Mouse (Mus musculus) liver, embryonic 11.5 days (tissue): ENCODE measurements around the gene Dusp3. TPM values are rescaled to one million over a fixed set of nuclear protein-coding genes. Genes with fewer than 3 reads are reported as not detected.
A peak's percentile ranks its signal among the peaks of the same experiment; 100 is the strongest.

Experiments used
- ATAC-seq: fragments of 200-750 bp; cut with Nextera tagmentation; replicated peaks from 2 replicates; pipeline ENCODE4 v1.8.0; 2017; ENCODE audit warnings: moderate number of reproducible peaks, mild to moderate bottlenecking, moderate TSS enrichment, moderate library complexity; ENCODE audit not compliant: low FRiP score
- DNase-seq: peaks from one replicate; pipeline ENCODE4 v3.0.0-alpha.2; 2017; ENCODE audit warnings: low spot score
- H3K27ac ChIP-seq: fragments of 300-500 bp; sonication (generic); 2 replicates; pipeline ENCODE4 v1.5.1; 2014; ENCODE audit warnings: mild to moderate bottlenecking, low read depth, low read length, control low read depth
- H3K27me3 ChIP-seq: fragments of 300-500 bp; sonication (generic); replicated peaks from 2 replicates; pipeline ENCODE4 v1.6.1; 2014; ENCODE audit warnings: low read length, mixed read lengths; ENCODE audit not compliant: control insufficient read depth, insufficient read depth
- H3K36me3 ChIP-seq: fragments of 300-500 bp; sonication (generic); 2 replicates; pipeline ENCODE4 v1.6.1; 2014; ENCODE audit warnings: mild to moderate bottlenecking, low read length, moderate library complexity, mixed read lengths; ENCODE audit not compliant: control insufficient read depth, insufficient read depth
- H3K4me1 ChIP-seq: fragments of 300-500 bp; sonication (generic); replicated peaks from 2 replicates; pipeline ENCODE4 v1.6.1; 2014; ENCODE audit warnings: low read length, mixed read lengths; ENCODE audit not compliant: control insufficient read depth, insufficient read depth
- H3K4me2 ChIP-seq: fragments of 300-500 bp; sonication (generic); 2 replicates; pipeline ENCODE4 v1.6.1; 2014; ENCODE audit warnings: mild to moderate bottlenecking, control low read depth, moderate library complexity
- H3K4me3 ChIP-seq: fragments of 300-500 bp; sonication (generic); 2 replicates; pipeline ENCODE4 v1.5.1; 2014; ENCODE audit warnings: low read depth, low read length, control low read depth
- H3K9ac ChIP-seq: fragments of 300-500 bp; sonication (generic); 2 replicates; pipeline ENCODE4 v1.6.1; 2014; ENCODE audit warnings: low read depth, low read length, control low read depth
- H3K9me3 ChIP-seq: fragments of 300-500 bp; sonication (generic); 2 replicates; pipeline ENCODE4 v1.6.1; 2016; ENCODE audit warnings: low read length, inconsistent platforms, mixed read lengths; ENCODE audit not compliant: control insufficient read depth
- WGBS: fragments of 180-500 bp; shearing (Covaris S2); extraction: QIAGEN DNeasy Blood & Tissue Kit; methylation state at CpG from one replicate; pipeline ENCODE4 v1.1.7; 2014; 5-methylcytosine and 5-hydroxymethylcytosine counted together
- polyA plus RNA-seq: library from polyadenylated mRNA; unstranded; fragments of >200 nt; fragmentation: Nextera tagmentation; extraction: Ambion mirVana; gene quantifications from 2 replicates; pipeline ENCODE4 v1.2.1, GENCODE M21; 2014

Dusp3 gene
- polyA plus RNA-seq, 1 experiment from 2014 or later: 21.2 TPM

- H3K4me2 ChIP-seq: no peak overlapping the region
- H3K4me1 ChIP-seq: no peaks in the 10 kb centered on the region
- no peak overlapping the region for H3K27ac ChIP-seq
- WGBS: 71% methylated on average over 9 of the region's 9 CpGs
- H3K36me3 ChIP-seq: no peaks in the 10 kb centered on the region
- H3K9ac ChIP-seq: no peak overlapping the region
- ATAC-seq: no peak
- no peak overlapping the region for H3K4me3 ChIP-seq
- H3K27me3 ChIP-seq: no peaks in the 10 kb centered on the region
- no peaks in the 10 kb centered on the region for H3K9me3 ChIP-seq
- DNase-seq: no peak
Observed at GRCm38 (mm10) chr11:102006271-102006670, 19.5 kb upstream of the Dusp3 start.

GRCm38 (mm10) chr11:102004251-102004650 lies 17.4 kb upstream of the Dusp3 start:
- no peaks in the 10 kb centered on the region for H3K36me3 ChIP-seq
- WGBS: 83% methylated on average over 8 of the region's 8 CpGs
- ATAC-seq (no peak), DNase-seq (no peak)
- no peak overlapping the region for H3K4me3 ChIP-seq
- no peak overlapping the region for H3K9ac ChIP-seq
- no peak overlapping the region for H3K4me2 ChIP-seq
- no peaks in the 10 kb centered on the region for H3K27me3 ChIP-seq
- H3K27ac ChIP-seq: no peak overlapping the region
- H3K9me3 ChIP-seq: no peaks in the 10 kb centered on the region
- no peaks in the 10 kb centered on the region for H3K4me1 ChIP-seq

GRCm38 (mm10) chr11:101999466-101999865 lies 12.7 kb upstream of the Dusp3 start:
- H3K36me3 ChIP-seq: no peaks in the 10 kb centered on the region
- H3K4me1 ChIP-seq: no peaks in the 10 kb centered on the region
- no peaks in the 10 kb centered on the region for H3K9me3 ChIP-seq
- DNase-seq (no peak), ATAC-seq (no peak)
- no peak overlapping the region for H3K4me3 ChIP-seq
- no peak overlapping the region for H3K4me2 ChIP-seq
- no peak overlapping the region for H3K27ac ChIP-seq
- H3K27me3 ChIP-seq: no peaks in the 10 kb centered on the region
- no peak overlapping the region for H3K9ac ChIP-seq
- WGBS: 64% methylated on average over 4 of the region's 4 CpGs

GRCm38 (mm10) chr11:101998258-101998657 lies 11.4 kb upstream of the Dusp3 start:
- Histone ChIP-seq H3K27ac (no peak overlapping the region), H3K4me2 (no peak overlapping the region), H3K9me3 (no peaks in the 10 kb centered on the region), H3K27me3 (no peaks in the 10 kb centered on the region), H3K36me3 (no peaks in the 10 kb centered on the region), H3K4me1 (peaks cover 8% of the 10 kb centered on the region; the same call in 1 of the 2 replicates), H3K9ac (no peak overlapping the region), H3K4me3 (no peak overlapping the region)
- no peak for DNase-seq
- ATAC-seq: no peak
- WGBS: 49% methylated on average over 5 of the region's 5 CpGs

GRCm38 (mm10) chr11:101995938-101996337 lies 9.1 kb upstream of the Dusp3 start:
- WGBS: 85% methylated on average over 7 of the region's 7 CpGs

GRCm38 (mm10) chr11:101994100-101994499 lies 7.3 kb upstream of the Dusp3 start:
- ATAC-seq (peak; percentile 86), DNase-seq (no peak)
- peak overlapping the region; percentile 32 for H3K4me2 ChIP-seq
- no peaks in the 10 kb centered on the region for H3K27me3 ChIP-seq
- no peaks in the 10 kb centered on the region for H3K9me3 ChIP-seq
- H3K36me3 ChIP-seq: no peaks in the 10 kb centered on the region
- peaks cover 8% of the 10 kb centered on the region; the same call in 1 of the 2 replicates for H3K4me1 ChIP-seq
- no peak overlapping the region for H3K27ac ChIP-seq
- 45% methylated on average over 8 of the region's 8 CpGs for WGBS
- no peak overlapping the region for H3K9ac ChIP-seq
- no peak overlapping the region for H3K4me3 ChIP-seq

More at GRCm38 (mm10) chr11:101995938-101996337, 9.1 kb upstream of the Dusp3 start:
- Histone ChIP-seq H3K27ac (no peak overlapping the region), H3K4me3 (no peak overlapping the region), H3K9ac (no peak overlapping the region), H3K36me3 (no peaks in the 10 kb centered on the region), H3K4me2 (no peak overlapping the region), H3K27me3 (no peaks in the 10 kb centered on the region), H3K9me3 (no peaks in the 10 kb centered on the region), H3K4me1 (peaks cover 8% of the 10 kb centered on the region; the same call in 1 of the 2 replicates)
- no peak for DNase-seq
- no peak for ATAC-seq

- H3K4me2 ChIP-seq: no peak overlapping the region
- no peak overlapping the region for H3K27ac ChIP-seq
Observed at GRCm38 (mm10) chr11:101992411-101992810, 5.6 kb upstream of the Dusp3 start.

GRCm38 (mm10) chr11:101991813-101992212 lies 5.0 kb upstream of the Dusp3 start:
- H3K9me3 ChIP-seq: no peaks in the 10 kb centered on the region
- no peak for ATAC-seq
- no peak overlapping the region for H3K4me2 ChIP-seq
- DNase-seq: no peak
- H3K27ac ChIP-seq: no peak overlapping the region
- H3K4me3 ChIP-seq: no peak overlapping the region
- WGBS: 49% methylated on average over 3 of the region's 3 CpGs
- no peak overlapping the region for H3K9ac ChIP-seq
- peaks cover 8% of the 10 kb centered on the region; the same call in 1 of the 2 replicates for H3K4me1 ChIP-seq
- 0 out of 2 replicates have a peak, but pooled peaks cover 1% of the 10 kb centered on the region for H3K27me3 ChIP-seq
- no peaks in the 10 kb centered on the region for H3K36me3 ChIP-seq

More at GRCm38 (mm10) chr11:101992411-101992810, 5.6 kb upstream of the Dusp3 start:
- Histone ChIP-seq H3K9me3 (no peaks in the 10 kb centered on the region), H3K27me3 (no peaks in the 10 kb centered on the region), H3K4me1 (peaks cover 8% of the 10 kb centered on the region; the same call in 1 of the 2 replicates), H3K36me3 (no peaks in the 10 kb centered on the region), H3K9ac (no peak overlapping the region), H3K4me3 (no peak overlapping the region)
- 83% methylated on average over 7 of the region's 7 CpGs for WGBS
- no peak for ATAC-seq
- no peak for DNase-seq

GRCm38 (mm10) chr11:101990244-101990643 lies 3.4 kb upstream of the Dusp3 start:
- H3K36me3 ChIP-seq: no peaks in the 10 kb centered on the region
- peaks cover 7% of the 10 kb centered on the region; the same call in 1 of the 2 replicates for H3K27me3 ChIP-seq
- no peak overlapping the region for H3K27ac ChIP-seq
- peaks cover 11% of the 10 kb centered on the region for H3K4me1 ChIP-seq
- no peak for ATAC-seq
- H3K4me3 ChIP-seq: no peak overlapping the region
- no peaks in the 10 kb centered on the region for H3K9me3 ChIP-seq
- WGBS: 91% methylated on average over 3 of the region's 3 CpGs
- DNase-seq: no peak
- no peak overlapping the region for H3K4me2 ChIP-seq
- no peak overlapping the region for H3K9ac ChIP-seq
